ENCODE assay signal across 8 mouse cellular contexts in genomic region chr6:95098366-95099109, GRCm38 (mm10). TPM values are rescaled to one million over a fixed set of nuclear protein-coding genes. Genes with fewer than 3 reads are reported as not detected.
DNase-seq lines count a peak whose midpoint lies in the region; ATAC-seq and TF ChIP-seq lines count a peak whose summit lies in the region.

No protein-coding gene starts in this region.

- WGBS in forebrain, embryonic 11.5 days, result 29% methylated on average over 21 of the region's 21 CpGs

- ATAC-seq in forebrain, embryonic 11.5 days (replicated peaks; ENCODE audit: low FRiP score), result no peak
- ATAC-seq in hematopoietic stem cell, adult 5-6 weeks (replicated peaks in 1 of 2; ENCODE audit: insufficient read depth in 1 of 2, low FRiP score in 2 of 2, low TSS enrichment in 1 of 2, low read depth in 1 of 2, poor library complexity in 2 of 2, severe bottlenecking in 2 of 2), result peak; percentile 96 to 97

- 0 out of 4 replicates have a peak overlapping the region, but pooled peaks of 1 of the 2 experiments have one; percentile 22 for H3K4me3 ChIP-seq in MEL (ENCODE audit: control insufficient read depth in 1 of 2, insufficient read depth in 1 of 2, low read depth in 2 of 2, low read length in 2 of 2)
- no peak overlapping the region for H3K4me3 ChIP-seq in forebrain, embryonic 11.5 days (ENCODE audit: low read depth, low read length)

- no peak overlapping the region for H3K4me2 ChIP-seq in forebrain, embryonic 11.5 days (ENCODE audit: low read depth, low read length, severe bottlenecking)

- H3K36me3 ChIP-seq in MEL (ENCODE audit: control insufficient read depth in 1 of 2, insufficient read depth in 2 of 2, low read length in 2 of 2), result no peaks in the 10 kb centered on the region
- H3K36me3 ChIP-seq in forebrain, embryonic 11.5 days (ENCODE audit: control insufficient read depth, insufficient read depth, low read length), result no peaks in the 10 kb centered on the region

- no peak overlapping the region for H3K9ac ChIP-seq in MEL (ENCODE audit: control insufficient read depth, low read depth, low read length, poor library complexity, severe bottlenecking)
- H3K9ac ChIP-seq in forebrain, embryonic 11.5 days (ENCODE audit: low read length), result no peak overlapping the region

- H3K27me3 ChIP-seq in MEL (ENCODE audit: control insufficient read depth in 1 of 2, insufficient read depth in 2 of 2, low read length in 2 of 2), result peaks cover 3% of the 10 kb centered on the region in 2 experiments; a peak in 3 of 4 replicates
- H3K27me3 ChIP-seq in forebrain, embryonic 11.5 days (ENCODE audit: control insufficient read depth, insufficient read depth, low read length), result no peaks in the 10 kb centered on the region

- H3K79me2 ChIP-seq in MEL (ENCODE audit: control insufficient read depth, insufficient read depth, low read length, poor library complexity), result no peaks in the 10 kb centered on the region

- peak; percentile 88 to 93 (median 91) for TF ChIP-seq CTCF in MEL (IDR thresholded peaks at IDR 0.05 in 2 of 3, conservative IDR thresholded peaks at IDR 0.05 in 1 of 3; ENCODE audit: control insufficient read depth in 1 of 3, insufficient read depth in 1 of 3, low read depth in 2 of 3, low read length in 3 of 3, poor library complexity in 1 of 3, severe bottlenecking in 1 of 3)

- peak; percentile 85 for TF ChIP-seq RAD21 in MEL (IDR thresholded peaks at IDR 0.05; ENCODE audit: low read depth, low read length)

- no peaks in the 10 kb centered on the region for H3K9me3 ChIP-seq in MEL (replicated peaks; ENCODE audit: insufficient read depth, low read length)
- no peaks in the 10 kb centered on the region for H3K9me3 ChIP-seq in forebrain, embryonic 11.5 days (ENCODE audit: control insufficient read depth, low read length)

- peak; percentile 79 for DNase-seq in MEL (ENCODE audit: low read depth, low spot score)
- peak; percentile 16 for DNase-seq in c-Kit-negative CD71-positive TER-119-positive erythroid progenitor cells, embryonic 14.5 days (ENCODE audit: low read depth, low spot score)
- peak; percentile 89 for DNase-seq in forebrain, embryonic 11.5 days (ENCODE audit: low spot score)
- peak; percentile 88 to 98 for DNase-seq in layer of hippocampus, postnatal 25 days (ENCODE audit: extremely low spot score in 1 of 2, low spot score in 1 of 2)
- peak; percentile 77 to 82 for DNase-seq in lung, postnatal 4 days
- peak; percentile 84 to 92 for DNase-seq in right cerebral cortex, postnatal 10 days (ENCODE audit: low spot score in 2 of 2)
- DNase-seq in urinary bladder, adult 2 months (ENCODE audit: low spot score), result peak; percentile 71

- H3K4me1 ChIP-seq in MEL (ENCODE audit: control insufficient read depth in 1 of 2, insufficient read depth in 2 of 2, low read length in 2 of 2), result peaks cover 0 to 5% of the 10 kb centered on the region in 2 experiments; a peak in 2 of 4 replicates
- no peaks in the 10 kb centered on the region for H3K4me1 ChIP-seq in forebrain, embryonic 11.5 days (replicated peaks; ENCODE audit: control insufficient read depth, insufficient read depth, low read length)

- H3K27ac ChIP-seq in MEL (ENCODE audit: control insufficient read depth, low read depth, low read length), result no peak overlapping the region
- H3K27ac ChIP-seq in forebrain, embryonic 11.5 days (ENCODE audit: low read depth, low read length), result no peak overlapping the region

- TF ChIP-seq EP300 in MEL (IDR thresholded peaks at IDR 0.05; ENCODE audit: low read depth in 1 of 2, low read length in 2 of 2), result no peak

- no peak for TF ChIP-seq POLR2A in MEL (IDR thresholded peaks at IDR 0.05; ENCODE audit: control insufficient read depth in 1 of 2, insufficient read depth in 1 of 2, low read depth in 1 of 2, low read length in 2 of 2, poor library complexity in 1 of 2)

TF ChIP-seq in MEL, 35 proteins besides CTCF, POLR2A, EP300 and RAD21:
- no peak for TF ChIP-seq NELFE (IDR thresholded peaks at IDR 0.05; ENCODE audit: low read depth, low read length)
- no peak for TF ChIP-seq ELF1 (IDR thresholded peaks at IDR 0.05; ENCODE audit: low read depth, low read length)
- no peak for TF ChIP-seq ZNF384 (IDR thresholded peaks at IDR 0.05; ENCODE audit: low read depth, low read length)
- TF ChIP-seq GATA1 (IDR thresholded peaks at IDR 0.05; ENCODE audit: low read depth, low read length), result no peak
- no peak for TF ChIP-seq CHD1 (IDR thresholded peaks at IDR 0.05; ENCODE audit: low read depth, low read length)
- no peak for TF ChIP-seq ETS1 (IDR thresholded peaks at IDR 0.05; ENCODE audit: low read depth, low read length)
- TF ChIP-seq GABPA (IDR thresholded peaks at IDR 0.05; ENCODE audit: low read depth, low read length), result no peak
- TF ChIP-seq BHLHE40 (IDR thresholded peaks at IDR 0.05; ENCODE audit: borderline replicate concordance, low read depth, low read length), result no peak
- TF ChIP-seq ZC3H11A (IDR thresholded peaks at IDR 0.05; ENCODE audit: low read depth, low read length), result peak; percentile 64
- TF ChIP-seq ZKSCAN1 (IDR thresholded peaks at IDR 0.05; ENCODE audit: low read depth, low read length), result no peak
- no peak for TF ChIP-seq MAZ (IDR thresholded peaks at IDR 0.05; ENCODE audit: low read depth, low read length)
- TF ChIP-seq SMC3 (IDR thresholded peaks at IDR 0.05; ENCODE audit: low read depth, low read length), result peak; percentile 77

RNA-seq across cellular contexts. Expression of gene Kbtbd8, which starts 18.5 kb away (rescaled TPM):
- 10.4 and 13.5 TPM in 2 replicates for total RNA-seq in MEL (2012; rRNA removed)
- polyA plus RNA-seq in MEL (2012; ENCODE audit: insufficient read depth in 1 of 2, insufficient read length in 2 of 2, low read depth in 1 of 2, low replicate concordance in 2 of 2, missing spikeins in 1 of 2), result 1 to 10 TPM in 1 of 2 experiments, not detected in 1; 7.0 TPM
- polyA plus RNA-seq in forebrain, embryonic 11.5 days (2014; fragmentation: Nextera tagmentation; extraction: Ambion mirVana), result 11.9 and 13.1 TPM in 2 replicates
- 2.9 and 4.3 TPM in 2 replicates for total RNA-seq in hematopoietic stem cell, adult 5-6 weeks (2017)
- total RNA-seq in layer of hippocampus, postnatal 25 days (2021), result 10 to 100 TPM in 1 of 2 experiments, 1 to 10 TPM in 1; 5.5 to 11.2 TPM
- 0.88 and 1.2 TPM in 2 replicates for polyA plus RNA-seq in urinary bladder, adult 2 months (2012; rRNA removed)

Comparison
In these comparisons a context has a peak if more than half of its experiments do, and no peak if none do; other contexts are left out.
1. DNase-seq: peak in every context shown above with its lines; median percentile 93 in layer of hippocampus, postnatal 25 days; 89 in forebrain, embryonic 11.5 days; 88 in right cerebral cortex, postnatal 10 days; 80 in lung, postnatal 4 days; 79 in MEL; 71 in urinary bladder, adult 2 months; 16 in c-Kit-negative CD71-positive TER-119-positive erythroid progenitor cells, embryonic 14.5 days.